Mouse (Mus musculus): Measurements from ENCODE around the gene Dbf4.
A peak's percentile ranks its signal among the peaks of the same experiment; 100 is the strongest.

The Dbf4 gene

GRCm38 (mm10) chr5:8422157-8422931, at the start of gene Dbf4, which contains the start of gene Slc25a40:
Dbf4 (minus strand) TSS chr5:8422716.
Slc25a40 (plus strand) TSS chr5:8422850.
- DNase-seq = peak; percentile 95 to 96

- no peak for DNase-seq
Measured at GRCm38 (mm10) chr5:8456561-8456960, 34.0 kb upstream of the Dbf4 start.

- DNase-seq = no peak
Measured at GRCm38 (mm10) chr5:8455565-8455964, 33.0 kb upstream of the Dbf4 start.

- DNase-seq = no peak
Measured at GRCm38 (mm10) chr5:8439095-8439494, 16.6 kb upstream of the Dbf4 start.

GRCm38 (mm10) chr5:8437481-8438156, 15.1 kb upstream of the Dbf4 start:
- no peak for DNase-seq

- no peak for DNase-seq
Measured at GRCm38 (mm10) chr5:8425899-8426298, 3.4 kb upstream of the Dbf4 start.

GRCm38 (mm10) chr5:8424116-8424515, 1.6 kb upstream of the Dbf4 start:
- no peak for DNase-seq

- DNase-seq = no peak
Measured at GRCm38 (mm10) chr5:8422932-8423928, 714 bp upstream of the Dbf4 start.

- DNase-seq = no peak
Measured at GRCm38 (mm10) chr5:8421424-8421823, 1.1 kb downstream of the Dbf4 start.

GRCm38 (mm10) chr5:8417443-8417842, 5.1 kb downstream of the Dbf4 start:
- DNase-seq = no peak

- no peak for DNase-seq
Measured at GRCm38 (mm10) chr5:8416683-8417413, 5.7 kb downstream of the Dbf4 start.

- DNase-seq = no peak
Measured at GRCm38 (mm10) chr5:8408746-8409145, 13.8 kb downstream of the Dbf4 start.

GRCm38 (mm10) chr5:8397587-8398249, 24.8 kb downstream of the Dbf4 start:
- no peak for DNase-seq

GRCm38 (mm10) chr5:8393891-8394583, 28.5 kb downstream of the Dbf4 start:
- no peak for DNase-seq

- DNase-seq = no peak
Measured at GRCm38 (mm10) chr5:8374297-8374906, 48.1 kb downstream of the Dbf4 start.

- DNase-seq = no peak
Measured at GRCm38 (mm10) chr5:8373415-8373814, 49.1 kb downstream of the Dbf4 start.

- no peak for DNase-seq
Measured at GRCm38 (mm10) chr5:8368781-8369180, 53.7 kb downstream of the Dbf4 start.

- no peak for DNase-seq
Measured at GRCm38 (mm10) chr5:8368328-8368692, 54.2 kb downstream of the Dbf4 start.

- peak in 1 of 2 experiments; percentile 10 for DNase-seq
Measured at GRCm38 (mm10) chr5:8367614-8368327, 54.7 kb downstream of the Dbf4 start, which contains the start of gene Adam22. Adam22 (minus strand) TSS chr5:8368160.
